Mouse (Mus musculus): Measurements from ENCODE around the gene Ecpas. TPM values are rescaled to one million over a fixed set of nuclear protein-coding genes. Genes with fewer than 3 reads are reported as not detected.

Ecpas gene
- polyA plus RNA-seq, 1 experiment from 2014 or later: 24.1 TPM

Other genes starting within 250 kb of the Ecpas start
- gene Olfr267, start 125.0 kb downstream of the Ecpas start, polyA plus RNA-seq (2018): not detected in 3 replicates
- not detected in 3 replicates for gene Zkscan16, start 30.9 kb upstream of the Ecpas start, polyA plus RNA-seq (2018)
- 19.7 to 28.3 TPM (median 26.7 TPM) in 3 replicates for gene Ptgr1, start 74.4 kb upstream of the Ecpas start, polyA plus RNA-seq (2018)
- gene Dnajc25, start 82.3 kb upstream of the Ecpas start, polyA plus RNA-seq (2018): 5.8 to 11.2 TPM (median 9.9 TPM) in 3 replicates
- not detected in 3 replicates for gene Gm20503, start 90.5 kb upstream of the Ecpas start, polyA plus RNA-seq (2018)
- 30.9 to 65.1 TPM (median 52.8 TPM) in 3 replicates for gene Gng10, start 122.3 kb upstream of the Ecpas start, polyA plus RNA-seq (2018)
- gene AI481877, start 226.2 kb upstream of the Ecpas start, polyA plus RNA-seq (2018): not detected in 3 replicates